Mouse (Mus musculus): Measurements from ENCODE around the gene Gm9844. TPM values are rescaled to one million over a fixed set of nuclear protein-coding genes. Genes with fewer than 3 reads are reported as not detected.

Gene Gm9844
- total RNA-seq (2023): not detected

DNA sequence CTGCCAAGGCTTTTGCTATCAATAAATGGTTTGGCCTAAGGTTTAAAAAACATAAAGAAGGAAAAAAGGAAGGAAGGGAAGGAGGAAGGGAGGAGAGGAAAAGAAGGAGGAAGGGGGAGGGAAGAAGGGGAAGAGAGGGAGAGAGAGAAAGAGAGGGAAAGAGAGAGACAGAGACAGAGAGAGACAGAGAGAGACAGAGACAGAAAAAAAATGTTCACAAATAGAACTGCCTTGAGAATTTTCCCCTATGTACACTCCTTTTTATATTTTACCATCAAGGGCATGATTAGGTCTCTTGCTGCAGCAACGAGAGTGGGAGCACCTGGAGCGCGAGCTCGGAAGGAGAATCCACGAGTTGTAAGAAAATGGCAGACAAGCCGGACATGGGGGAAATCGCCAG is at the start of gene Gm9844:
Gm9844 (plus strand) TSS at position 301 of the 400 bp plus-strand sequence.

DNA sequence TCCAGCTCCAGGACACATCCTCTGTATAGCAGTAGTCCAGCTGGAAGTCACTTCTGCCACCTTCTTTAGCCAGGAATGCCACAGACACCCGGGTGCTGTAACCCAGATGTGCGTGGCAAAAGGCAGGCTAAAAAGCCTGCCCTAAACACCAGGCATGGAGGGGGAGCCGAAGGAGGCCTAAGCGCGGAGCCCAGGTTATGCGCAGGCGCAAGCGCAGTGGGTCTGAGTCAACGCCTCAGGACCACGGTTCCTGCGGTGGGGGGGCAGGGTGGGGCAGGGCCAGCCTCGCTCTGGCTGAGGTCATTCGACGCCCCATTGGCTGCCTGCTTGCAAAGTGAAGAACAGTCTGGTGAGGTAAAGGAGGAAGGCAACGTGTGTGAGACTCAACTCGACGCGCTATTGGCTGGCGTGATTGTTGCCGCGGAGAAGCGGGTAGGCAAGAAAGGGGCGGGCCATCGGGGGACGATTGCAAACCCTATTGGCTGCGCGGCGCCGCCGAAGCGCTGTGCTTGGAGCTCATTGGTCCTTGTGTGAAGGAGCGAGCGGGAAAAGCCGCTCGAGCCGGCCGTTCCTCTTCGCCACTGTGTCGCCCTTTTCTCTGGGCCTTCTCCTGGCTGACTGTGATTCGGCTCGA is 7.6 kb downstream of the Gm9844 start, which contains the start of the genes Lypd4 and Dmrtc2:
Lypd4 (minus strand) TSS at position 410 of the 634 bp plus-strand sequence.
Dmrtc2 (plus strand) TSS at position 526 of the 634 bp plus-strand sequence.

DNA sequence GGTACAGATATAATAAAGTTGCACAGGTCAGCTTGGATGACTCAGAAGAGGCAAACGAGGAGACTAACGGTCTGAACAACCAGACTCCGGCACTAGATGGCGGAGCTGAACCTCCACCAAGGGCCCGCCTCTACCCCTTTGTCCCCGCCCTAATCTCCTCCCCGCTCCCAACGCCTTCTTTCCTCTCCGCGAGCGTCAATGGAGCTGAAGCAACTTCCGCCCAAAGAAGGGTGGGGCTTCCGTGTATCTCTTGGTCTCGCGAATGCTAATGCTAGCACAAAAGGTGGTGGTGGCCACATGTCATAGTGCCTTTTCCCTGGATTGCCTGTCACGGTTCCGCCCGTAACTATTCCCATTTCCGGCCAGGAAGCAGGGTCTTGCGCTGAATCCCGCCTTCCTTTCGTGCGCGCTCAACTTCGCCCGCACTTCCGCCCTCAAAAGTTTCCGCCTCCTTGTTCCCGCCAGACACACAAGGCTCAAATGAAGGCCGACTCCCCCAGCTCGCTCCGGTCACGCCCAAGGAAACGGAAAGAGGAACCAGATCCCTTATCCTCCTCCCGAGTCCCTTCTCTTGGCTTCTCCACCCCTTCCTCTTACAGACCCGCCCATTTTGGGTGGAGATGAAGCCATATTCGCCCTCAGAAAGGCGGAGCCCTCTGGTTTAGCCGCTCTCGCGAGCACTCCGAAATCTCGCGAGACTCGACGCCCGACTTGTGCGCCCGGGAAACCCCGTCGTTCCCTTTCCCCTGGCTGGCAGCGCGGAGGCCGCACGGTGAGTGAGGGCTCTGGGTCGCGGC is 22.1 kb downstream of the Gm9844 start, which contains the start of gene Rps19:
Rps19 (plus strand) TSS at position 476 of the 797 bp plus-strand sequence.

DNA sequence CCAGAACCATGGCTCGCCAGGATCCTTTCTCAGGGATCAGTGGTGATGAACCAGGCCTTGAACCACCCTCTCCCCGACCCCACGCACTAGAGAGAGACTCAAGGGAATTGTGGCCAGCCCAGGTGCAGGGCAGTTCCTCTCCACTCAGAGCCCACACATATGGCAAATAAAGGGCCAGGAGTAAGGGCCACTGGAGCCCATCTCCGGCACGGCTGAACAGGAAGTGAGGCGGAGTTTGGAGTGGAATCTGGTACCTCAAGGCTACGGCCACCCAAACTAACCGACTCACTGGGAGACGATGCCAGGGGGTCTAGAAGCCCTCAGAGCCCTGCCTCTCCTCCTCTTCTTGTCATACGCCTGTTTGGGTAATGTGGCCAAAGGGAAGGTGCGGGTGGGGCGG is 35.2 kb downstream of the Gm9844 start, which contains the start of gene Cd79a:
Cd79a (plus strand) TSS at position 158 of the 400 bp plus-strand sequence.

DNA sequence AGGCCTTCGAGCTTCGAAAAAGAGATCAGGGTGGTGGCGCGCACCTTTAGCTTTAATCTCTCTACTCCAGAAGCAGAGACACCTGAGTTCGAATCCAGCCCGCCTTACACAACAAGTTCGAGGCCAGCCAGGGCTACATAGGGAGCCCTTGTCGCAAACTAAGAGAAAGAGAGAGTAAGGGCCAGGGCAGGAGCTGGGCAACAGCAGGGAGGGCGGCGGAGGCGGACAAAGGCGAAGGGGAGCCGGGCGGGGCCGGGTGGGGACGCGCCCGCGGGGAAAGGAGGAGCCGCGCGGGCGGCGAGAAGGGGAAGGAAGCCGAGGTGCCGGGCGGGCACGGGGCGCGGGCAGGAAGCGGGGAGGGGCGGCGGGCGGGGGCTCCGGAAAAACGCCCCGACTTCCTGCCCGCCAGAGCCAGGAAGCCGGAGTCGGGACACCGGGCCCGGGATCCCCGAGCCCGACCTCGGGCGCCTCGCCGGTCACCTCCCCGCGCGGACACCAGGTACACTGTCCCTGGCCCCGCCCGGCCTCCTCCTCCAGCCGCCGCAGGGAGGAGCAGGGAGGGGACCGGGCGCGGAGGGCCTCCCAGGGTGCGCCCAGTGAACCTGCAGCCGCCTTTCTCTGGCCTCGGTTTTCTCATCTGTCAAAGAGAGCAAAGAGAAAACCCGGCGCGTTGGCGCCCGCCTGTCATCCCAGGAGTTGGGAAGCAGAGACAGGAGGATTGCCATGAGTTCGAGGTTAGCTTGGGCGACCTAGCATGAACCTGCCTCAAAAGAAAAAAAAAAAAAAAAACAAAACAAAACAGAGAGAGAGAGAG is 40.8 kb downstream of the Gm9844 start, which contains the start of gene Arhgef1:
Arhgef1 (plus strand) TSS at position 283 of the 814 bp plus-strand sequence.

Other genes with a start within 250 kb of the Gm9844 start
- gene Lypd3, start 225.7 kb upstream of the Gm9844 start, total RNA-seq (2023): not detected
- not detected for gene Tex101, start 185.5 kb upstream of the Gm9844 start, total RNA-seq (2023)
- gene BC049730, start 153.0 kb upstream of the Gm9844 start, total RNA-seq (2023): not detected
- gene Gm4763, start 135.3 kb upstream of the Gm9844 start, total RNA-seq (2023): not detected
- 2.2 TPM for gene Cd177, start 101.9 kb upstream of the Gm9844 start, total RNA-seq (2023)
- gene Ceacam10, start 85.0 kb upstream of the Gm9844 start, total RNA-seq (2023): not detected
- gene Lypd4, start 7.7 kb downstream of the Gm9844 start, total RNA-seq (2023): not detected
- not detected for gene Dmrtc2, start 7.8 kb downstream of the Gm9844 start, total RNA-seq (2023)
- 3,592 TPM for gene Rps19, start 22.2 kb downstream of the Gm9844 start, total RNA-seq (2023)
- gene Cd79a, start 35.2 kb downstream of the Gm9844 start, total RNA-seq (2023): 97.2 TPM
- gene Arhgef1, start 40.7 kb downstream of the Gm9844 start, total RNA-seq (2023): 1,699 TPM
- not detected for gene Gm4881, start 82.3 kb downstream of the Gm9844 start, total RNA-seq (2023)
- gene Rabac1, start 110.5 kb downstream of the Gm9844 start, total RNA-seq (2023): 302 TPM
- gene Atp1a3, start 143.7 kb downstream of the Gm9844 start, total RNA-seq (2023): 5.9 TPM
- gene Grik5, start 210.1 kb downstream of the Gm9844 start, total RNA-seq (2023): 7.0 TPM
- gene Zfp574, start 210.4 kb downstream of the Gm9844 start, total RNA-seq (2023): 16.9 TPM

Data from CD4-positive naive resting alpha-beta T cell, adult 76 days (primary cell).